Mouse (Mus musculus) telencephalon, adult 2 months (tissue): Measurements from ENCODE around the gene Efcab2.
A peak's percentile ranks its signal among the peaks of the same experiment; 100 is the strongest.

Source experiments
- DNase-seq: peaks from one replicate; pipeline ENCODE4 v3.0.0-alpha.2; 2011; ENCODE audit warnings: low read depth, low spot score

Gene Efcab2

DNA sequence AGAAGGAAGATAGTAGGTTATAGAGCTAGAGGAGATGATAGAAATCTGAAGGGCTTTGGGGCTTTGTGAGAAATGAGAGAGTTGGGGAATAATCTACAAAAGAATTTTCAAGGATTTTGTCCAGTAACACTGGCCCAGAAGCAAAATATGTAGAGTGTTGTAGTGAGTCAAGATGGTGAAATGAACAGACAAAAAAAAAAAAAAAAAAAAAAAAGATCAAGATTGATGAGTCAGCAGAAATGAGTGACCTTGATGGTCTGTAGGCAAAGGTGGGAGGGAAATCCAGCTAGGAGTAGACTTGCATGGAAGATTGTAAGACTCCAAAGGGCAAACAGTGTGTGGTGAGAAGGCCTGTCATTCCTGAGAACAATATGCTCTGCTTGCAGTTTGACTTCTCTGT, 78.0 kb downstream of the Efcab2 start:
- DNase-seq = no peak

DNA sequence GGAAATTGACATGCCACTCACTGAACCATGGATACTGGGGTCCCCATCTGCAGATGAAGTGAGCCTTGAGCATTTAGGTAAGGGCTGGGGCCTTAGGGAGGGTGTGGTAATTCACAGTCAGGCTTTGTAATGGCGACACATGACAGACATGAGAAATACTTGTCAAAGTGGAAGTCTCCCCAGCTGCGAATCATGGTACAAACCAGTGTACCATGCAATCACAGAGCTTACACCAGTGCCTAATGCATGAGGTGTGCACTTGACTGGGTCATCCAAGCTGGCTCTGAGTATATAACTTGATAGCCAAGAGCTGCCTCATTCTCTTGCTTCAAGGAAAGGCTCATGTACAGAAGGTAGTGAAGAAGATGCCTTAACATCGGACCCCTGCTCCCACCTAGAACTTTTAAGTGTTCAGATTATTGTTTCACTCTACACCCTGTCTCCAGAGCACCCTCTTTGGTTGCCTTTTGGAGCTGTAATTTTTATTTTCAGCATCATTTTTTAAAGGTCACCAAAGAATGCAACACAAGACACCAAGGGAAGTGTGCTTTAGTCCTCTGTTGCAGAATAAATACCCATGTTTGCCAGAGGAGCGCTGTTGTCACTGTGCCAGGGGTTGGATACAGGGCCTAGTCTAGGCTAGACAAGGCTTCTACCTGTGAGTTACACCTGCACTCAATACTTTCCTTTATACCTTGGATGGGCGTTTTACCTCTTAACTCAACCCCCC, 79.4 kb downstream of the Efcab2 start:
- DNase-seq = no peak

DNA sequence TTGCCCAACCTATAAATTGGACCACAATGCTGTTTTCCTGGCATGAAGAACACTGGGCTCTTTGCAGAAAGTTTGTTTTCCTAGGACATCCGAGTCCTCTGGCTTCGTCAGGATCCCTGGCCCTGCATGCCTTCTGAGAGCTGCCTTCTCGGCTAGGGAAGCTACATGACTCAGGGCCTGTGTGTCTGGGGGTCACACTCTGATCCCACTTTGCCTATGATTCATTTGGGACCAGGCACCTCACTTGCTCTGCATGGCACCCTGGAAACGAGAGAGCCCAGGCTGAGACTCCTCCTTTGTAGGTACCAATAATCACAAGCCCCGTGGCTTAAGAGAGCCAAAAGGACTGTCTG, 80.0 kb downstream of the Efcab2 start:
- no peak for DNase-seq

DNA sequence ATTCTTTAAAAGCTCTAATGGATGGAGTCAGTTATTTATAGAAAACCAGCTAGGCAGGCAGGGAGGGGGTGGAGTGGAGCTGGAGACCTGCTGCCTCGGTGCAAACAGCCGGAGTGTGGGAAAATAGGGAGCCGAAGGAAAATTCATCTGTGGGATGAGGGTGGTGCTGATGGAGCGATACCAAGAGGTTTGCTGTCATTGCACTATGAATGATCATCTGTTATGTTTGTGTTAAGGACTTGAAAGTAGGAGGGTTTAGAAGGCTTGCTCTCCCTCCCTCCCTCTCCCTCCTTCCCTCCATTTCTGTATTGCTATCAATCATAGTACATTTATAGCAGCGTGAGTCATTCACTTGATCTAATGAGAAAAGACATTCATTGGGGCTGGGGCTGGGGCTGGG, 80.9 kb downstream of the Efcab2 start:
- DNase-seq = peak; percentile 86

DNA sequence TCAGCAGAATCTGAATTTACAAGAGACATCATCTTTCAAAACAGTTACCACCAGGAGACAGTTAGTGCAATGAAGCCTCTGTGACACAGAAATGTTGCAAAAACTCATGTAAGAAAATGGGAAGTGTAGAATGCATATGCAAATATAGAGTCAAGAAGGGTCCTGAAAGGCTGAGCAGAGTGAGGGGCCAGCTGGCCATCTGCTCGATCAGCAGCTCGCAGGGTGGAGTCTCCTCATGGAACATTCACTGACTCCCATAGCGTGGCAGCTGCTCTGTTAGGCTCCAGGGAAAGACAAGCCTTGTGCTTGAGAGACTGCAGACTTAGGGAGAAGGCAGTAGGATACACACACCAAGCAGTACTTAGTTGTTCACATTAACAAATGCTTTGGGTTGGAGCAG, 83.2 kb downstream of the Efcab2 start:
- DNase-seq = no peak

DNA sequence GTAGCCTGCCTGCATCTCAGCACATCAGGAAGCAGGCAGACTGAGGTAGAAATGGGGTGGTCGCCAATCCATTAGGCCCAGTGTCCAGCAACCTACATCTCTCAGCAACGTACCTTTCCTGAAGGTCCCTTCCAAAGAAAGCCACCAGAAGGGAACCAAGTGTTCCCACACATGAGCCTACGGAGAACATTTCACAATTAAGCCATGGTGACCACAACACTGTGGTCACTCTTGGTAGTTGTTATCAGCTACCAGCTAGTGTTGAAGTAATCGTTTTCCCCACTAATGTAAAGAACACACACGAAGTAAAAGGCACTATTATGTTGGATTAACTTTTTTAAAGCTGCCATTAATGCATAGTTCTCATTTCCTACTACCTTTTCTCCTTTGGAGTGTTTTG, 85.8 kb downstream of the Efcab2 start:
- DNase-seq = no peak

DNA sequence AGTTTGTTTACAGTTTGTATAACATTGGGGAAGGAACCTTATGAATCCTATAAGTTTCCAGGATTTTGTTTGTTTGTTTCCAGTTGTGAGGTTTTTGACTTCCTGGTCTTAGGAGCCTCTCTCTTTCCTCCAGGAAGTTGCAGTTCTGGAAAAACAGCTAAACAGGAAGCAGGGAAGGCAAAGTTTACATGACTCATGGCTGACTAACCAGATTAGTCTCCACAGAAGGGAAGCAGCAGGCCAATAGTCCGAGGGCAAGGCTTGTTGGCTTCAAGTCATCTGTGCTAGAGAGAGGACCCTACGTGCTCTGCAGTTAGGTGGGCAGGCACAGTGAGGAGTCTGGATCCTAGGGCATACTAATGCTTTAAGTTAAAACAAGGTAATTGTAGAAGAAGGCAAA, 86.6 kb downstream of the Efcab2 start:
- no peak for DNase-seq

DNA sequence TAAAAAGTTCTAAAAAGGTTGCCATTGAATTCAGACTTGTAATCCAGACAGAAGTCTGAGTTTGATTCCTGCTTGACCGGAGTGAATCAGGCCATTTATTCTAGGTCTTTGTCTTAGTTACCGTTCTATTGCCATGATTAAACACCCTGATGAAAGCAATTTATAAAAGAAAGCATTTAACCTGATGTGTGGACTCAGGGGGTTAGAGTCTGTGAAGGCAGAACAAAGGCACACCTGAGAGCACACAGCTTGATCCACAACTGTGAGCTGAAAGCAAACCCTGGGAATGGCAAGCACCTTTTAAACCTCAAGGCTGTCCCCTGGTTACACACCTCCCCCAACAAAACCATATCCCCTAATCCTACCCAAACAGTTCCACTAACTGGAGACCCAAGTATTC, 90.3 kb downstream of the Efcab2 start:
- no peak for DNase-seq

DNA sequence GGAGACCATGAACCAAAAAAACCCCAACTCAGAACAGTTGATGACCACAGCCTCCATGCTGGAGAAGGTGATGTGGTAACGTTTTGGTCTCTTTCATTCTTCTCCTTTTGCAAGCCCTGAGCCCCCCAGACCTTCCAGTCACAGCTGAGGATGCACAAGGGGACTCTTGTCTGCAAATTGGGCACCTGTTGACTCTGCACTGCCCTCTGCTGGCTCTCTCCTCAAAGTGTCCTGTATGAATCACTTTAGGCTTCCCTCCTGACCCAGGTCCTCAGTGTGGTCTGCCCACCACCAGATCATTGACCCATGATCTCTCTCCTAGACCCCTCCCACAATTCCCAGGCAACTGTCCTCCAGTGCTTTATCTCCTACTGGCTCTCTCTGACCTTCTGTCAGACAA, 91.0 kb downstream of the Efcab2 start:
- DNase-seq = no peak

DNA sequence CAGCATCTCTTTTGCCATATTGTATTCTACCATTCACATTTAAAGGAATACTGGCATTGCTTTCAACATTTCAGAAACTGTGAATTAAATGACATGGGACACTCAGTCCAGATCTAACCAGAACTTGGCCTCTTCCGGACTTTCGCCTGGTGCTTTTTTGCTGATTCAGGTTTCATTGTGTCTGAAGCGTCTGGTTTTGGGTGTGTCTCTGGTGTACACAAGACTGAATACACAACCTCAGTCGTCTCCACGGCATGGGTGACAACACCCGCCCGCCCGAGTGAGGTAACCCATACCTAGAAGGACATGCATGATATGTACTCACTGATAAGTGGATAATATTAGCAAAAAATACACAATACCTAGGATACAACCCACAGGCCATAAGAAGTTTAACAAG, 101.1 kb downstream of the Efcab2 start:
- DNase-seq = no peak

DNA sequence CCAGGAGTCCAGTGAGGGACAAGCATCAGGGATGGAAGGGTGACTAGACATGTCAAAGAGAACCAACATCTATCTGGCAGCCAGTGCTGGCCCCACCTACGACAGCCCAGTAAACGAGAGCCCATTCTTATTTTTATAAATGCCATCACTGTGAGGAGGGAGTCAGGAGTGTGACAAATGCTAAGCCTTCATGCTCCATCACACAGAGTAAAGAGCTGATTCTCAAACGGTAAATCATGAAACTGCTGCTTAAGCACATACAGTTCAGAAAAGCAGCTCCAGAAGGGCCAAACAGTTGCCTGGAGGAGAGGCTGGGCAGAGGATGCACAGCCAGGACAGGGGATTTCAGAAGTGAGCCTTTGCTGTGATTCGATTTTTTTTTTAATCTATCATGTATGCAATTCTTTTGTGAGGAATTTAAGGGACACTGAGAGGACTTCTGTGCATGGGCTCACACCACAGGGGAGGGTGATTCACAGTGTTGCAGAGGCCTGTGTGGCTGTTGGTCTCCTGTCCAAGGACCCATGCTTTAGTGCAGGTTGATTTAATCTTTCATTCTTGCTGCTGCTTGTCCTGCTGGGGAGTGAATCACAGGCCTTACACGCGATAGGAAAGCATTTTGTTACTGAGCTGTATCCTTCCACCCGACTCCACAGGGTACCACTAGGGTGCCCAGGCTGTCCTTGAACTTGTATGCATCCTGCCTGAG, 106.6 kb downstream of the Efcab2 start:
- DNase-seq = no peak

DNA sequence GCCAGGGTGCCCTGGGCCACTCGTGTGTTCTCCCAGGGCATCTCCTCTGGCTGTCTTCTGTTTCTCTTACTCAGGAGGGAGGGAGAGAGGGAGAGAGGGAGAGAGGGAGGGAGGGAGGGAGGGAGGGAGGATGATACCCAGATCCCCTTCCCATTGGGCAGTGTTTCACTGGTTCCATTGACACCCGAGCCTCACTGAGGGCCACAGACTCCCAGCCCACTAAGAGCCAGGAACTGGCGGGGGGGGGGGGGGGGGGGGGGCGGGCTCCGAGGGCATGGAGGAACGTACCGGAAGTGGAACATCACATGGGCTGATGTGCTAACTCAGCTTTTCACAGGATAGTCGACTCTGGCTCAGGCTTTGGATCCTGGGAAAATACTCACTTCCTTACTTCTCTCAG, 108.1 kb downstream of the Efcab2 start:
- no peak for DNase-seq

DNA sequence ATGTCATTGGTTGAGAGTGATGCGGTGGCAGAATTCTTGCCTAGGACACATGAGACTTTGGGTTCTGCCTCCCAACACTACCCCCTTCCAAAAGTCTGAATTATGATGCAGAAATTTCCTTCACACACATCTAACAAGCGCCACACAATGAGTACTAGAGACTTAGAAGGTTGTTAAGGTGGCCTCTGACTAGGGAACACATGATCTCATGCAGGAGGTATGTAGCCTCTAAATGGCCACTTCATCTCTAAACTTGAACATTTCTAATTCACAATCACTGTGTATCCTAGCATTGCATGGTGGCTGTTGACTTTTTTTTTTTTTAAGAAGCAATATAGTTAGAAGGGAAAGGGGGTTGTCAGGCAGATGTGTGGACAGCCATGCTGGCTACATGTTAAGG, 110.0 kb downstream of the Efcab2 start:
- no peak for DNase-seq

DNA sequence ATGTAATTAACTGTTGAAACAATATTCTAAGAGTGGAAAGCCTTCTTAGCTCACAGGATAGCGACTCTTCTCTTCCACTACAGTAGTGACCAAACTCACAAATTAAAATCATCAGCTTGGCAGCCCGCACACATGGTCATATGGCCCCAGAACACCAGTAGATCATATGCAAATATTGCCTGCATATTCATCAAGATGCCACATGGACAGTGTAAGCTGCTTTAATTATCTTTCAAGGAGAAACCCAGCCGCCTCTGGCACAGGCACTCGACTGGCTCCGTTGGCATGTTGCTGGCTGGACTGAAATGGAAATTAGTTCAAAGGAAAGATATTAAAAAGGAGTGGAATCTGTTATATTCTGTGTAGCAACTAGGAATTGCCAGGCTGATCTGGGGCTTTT, 116.5 kb downstream of the Efcab2 start:
- DNase-seq = no peak

DNA sequence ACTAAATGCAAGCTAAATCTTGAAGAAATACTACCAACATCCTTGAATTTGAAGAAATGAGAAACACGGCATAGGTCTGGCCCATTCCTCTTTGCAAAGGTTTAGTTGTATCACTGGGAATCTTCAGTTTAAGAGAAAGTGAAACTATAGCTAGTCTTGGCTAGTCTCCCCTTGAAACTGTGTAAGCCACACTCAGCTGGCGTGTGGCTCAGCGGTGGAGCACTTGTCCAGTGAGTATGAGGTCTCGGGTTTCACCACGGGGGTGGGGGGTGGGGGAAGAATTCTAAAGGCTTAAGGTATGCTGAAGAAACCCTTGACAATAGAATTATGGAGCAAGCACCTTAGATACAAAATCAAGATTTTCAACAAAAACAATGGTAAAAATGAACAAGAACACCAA, 117.3 kb downstream of the Efcab2 start:
- no peak for DNase-seq

DNA sequence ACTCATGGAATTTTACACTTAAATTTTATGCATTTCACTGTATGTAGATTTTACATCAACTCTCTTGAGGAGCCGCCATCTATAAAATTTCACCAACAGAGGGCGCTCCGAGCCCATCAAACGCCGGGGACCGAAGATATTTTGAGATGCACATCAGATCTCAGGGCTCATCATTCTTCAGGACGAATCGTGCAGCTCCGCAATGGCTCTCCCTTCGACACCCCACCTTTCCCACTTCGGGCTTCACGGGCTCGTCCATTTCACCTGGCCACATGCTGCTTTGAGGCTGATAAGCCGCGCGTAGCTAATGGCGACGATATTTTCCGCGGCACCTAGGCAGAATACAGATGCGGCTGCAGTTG, 121.3 kb downstream of the Efcab2 start:
- peak; percentile 81 for DNase-seq

DNA sequence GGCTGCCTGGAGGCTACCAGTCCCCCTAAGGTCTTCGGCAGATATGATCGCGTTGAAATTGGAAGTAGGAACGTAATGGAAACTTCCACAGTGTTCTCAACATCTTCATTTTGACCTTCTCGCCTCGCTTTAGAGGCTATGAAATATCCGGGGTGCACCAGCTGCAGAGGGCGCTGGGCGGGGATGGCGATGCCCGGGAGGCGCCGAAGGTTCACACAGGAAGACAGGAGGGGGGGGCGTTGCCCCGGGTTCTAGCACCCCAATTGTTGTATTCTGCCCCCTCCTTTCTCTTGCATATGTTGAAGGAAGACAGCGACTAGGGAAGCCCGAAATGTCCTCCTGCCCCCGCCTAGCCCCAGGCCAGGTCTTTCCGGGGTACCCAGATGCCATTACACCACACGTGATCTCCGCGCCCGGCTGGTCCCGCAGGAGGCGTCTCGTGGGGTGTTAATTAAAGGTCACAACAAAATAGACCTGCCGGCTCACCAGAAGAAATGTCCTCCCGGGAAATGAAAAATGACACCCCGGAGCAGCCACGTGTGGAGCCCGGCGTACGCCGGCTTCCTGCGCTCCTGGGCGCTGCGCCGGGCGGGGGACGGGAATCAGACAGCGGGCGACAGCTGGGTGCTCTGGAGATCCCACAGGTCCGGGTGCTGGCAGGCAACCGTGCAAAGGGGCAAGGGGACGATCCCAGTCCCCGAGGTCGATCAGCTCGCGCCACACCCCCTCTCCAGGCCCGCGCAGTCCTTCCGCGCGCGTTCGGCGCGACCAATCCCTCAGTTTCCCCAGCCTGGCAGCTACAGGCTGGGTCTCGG, 121.9 kb downstream of the Efcab2 start:
- DNase-seq = no peak

DNA sequence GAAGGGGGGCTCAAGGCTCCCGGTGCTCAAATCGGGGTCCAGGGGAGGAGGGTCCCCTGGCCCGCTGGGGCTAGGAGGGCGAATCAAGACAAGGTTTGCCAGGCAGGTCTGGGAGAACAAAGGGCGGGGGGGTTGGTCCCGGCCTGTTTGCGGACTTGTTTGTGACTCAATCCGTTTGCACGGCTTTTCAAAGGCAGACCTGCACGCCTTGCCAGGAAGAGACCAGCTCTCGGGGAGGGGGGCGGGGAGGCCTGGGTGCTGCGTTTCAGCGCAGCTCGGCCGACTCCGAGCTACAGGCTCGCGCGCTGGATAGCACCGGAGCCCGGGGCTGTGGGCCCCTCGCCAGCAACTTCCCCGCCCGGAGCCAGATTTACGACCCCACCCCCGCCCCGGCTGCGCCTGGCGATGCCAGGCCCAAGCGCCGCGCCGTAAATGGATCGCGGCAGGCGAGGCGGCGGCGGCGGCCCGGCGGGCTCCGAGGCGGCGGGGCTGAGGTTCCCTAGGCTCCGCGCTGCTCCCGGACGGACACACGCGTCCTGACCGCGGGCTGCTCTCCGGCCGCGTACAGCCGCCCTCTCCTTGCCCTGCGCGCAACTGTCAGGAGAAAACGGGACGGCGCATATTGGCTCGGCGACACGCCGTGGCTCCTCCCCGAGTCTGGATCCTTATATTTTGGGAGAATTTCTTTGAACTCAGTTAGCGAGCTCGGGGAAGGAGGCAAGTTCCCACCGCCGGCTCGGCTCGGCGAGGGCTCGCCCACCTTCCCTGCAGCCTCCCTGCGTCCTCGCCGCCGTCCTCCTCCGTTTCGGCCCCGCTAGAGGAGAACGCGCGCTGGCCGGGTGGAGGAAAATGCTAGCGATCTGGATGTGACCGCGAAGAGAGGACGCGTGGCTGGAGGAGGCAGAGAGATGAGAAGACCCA, 122.8 kb downstream of the Efcab2 start, which contains the start of gene Kif26b:
Kif26b (plus strand) TSS at position 695 of the 921 bp plus-strand sequence.
- no peak for DNase-seq

DNA sequence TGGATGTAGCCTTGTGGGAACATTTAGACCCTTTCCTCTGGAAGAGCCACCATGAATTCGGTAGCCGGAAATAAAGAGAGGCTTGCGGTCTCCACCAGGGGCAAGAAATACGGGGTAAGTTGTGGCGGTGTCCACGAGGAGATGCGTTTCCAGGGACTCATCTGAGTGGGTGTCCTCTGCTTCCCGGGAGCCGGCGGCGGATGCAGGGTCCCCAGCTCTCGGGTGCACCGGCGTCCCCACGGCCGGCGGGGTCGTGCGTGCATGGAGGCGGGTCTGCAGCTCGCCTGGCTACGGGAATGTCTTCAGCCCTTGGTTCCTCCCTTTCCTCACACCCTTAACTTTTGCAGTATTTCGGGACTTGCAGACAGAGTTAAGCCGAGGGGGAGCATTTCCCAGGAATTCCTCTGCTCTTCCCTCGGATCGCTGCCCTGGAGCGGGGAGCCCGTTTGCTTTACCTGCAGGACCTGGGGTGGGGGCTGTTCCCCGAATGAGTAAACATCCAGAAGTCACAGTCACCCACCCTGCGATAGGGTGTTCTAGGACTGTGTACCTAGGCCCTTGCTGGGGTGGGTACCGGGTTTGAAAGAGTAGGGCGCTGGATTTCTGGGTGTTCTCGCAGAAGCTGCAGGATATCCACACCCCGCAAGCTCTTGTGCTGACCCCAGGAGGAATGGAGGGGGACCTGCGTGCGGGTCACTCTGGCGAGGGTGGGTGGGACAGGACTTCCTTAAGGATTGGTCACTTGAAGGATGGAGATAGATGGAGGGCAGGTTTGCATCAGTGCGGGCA, 123.8 kb downstream of the Efcab2 start:
- no peak for DNase-seq

DNA sequence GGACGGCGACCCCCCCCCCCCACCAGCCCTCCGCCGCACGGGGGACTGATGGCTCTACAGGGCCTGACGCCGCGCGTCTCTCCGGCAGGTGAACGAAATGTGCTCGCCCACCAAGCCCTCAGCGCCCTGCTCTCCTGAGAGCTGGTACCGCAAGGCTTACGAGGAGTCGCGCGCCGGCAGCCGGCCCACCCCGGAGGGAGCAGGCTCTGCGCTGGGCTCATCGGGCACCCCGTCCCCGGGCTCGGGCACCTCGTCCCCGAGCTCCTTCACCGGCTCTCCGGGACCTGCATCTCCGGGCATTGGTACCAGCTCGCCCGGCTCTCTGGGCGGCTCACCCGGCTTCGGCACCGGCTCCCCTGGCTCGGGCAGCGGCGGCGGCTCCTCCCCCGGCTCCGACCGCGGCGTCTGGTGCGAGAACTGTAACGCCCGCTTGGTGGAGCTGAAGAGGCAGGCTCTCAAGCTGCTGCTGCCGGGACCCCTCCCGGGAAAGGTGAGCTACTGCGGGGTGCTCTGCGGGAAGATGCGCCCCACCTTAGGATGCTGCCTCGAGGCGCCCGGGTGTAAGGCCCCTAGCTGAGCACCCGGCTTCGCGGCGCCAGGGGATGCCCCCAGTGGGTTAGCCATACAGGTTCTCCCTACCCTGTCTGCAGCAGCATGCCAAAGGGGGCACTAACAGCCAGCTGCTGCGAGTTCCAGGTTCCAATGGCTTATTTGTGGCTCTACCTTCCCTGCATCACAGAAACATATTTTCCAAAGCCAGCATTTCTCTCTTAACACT, 124.6 kb downstream of the Efcab2 start:
- DNase-seq = no peak
